Mouse (Mus musculus) mesoderm, embryonic 11.5 days (tissue): ENCODE measurements around the gene Pgpep1.
A peak's percentile ranks its signal among the peaks of the same experiment; 100 is the strongest.

Source experiments
- DNase-seq: peaks from one replicate; pipeline ENCODE4 v3.0.0-alpha.2; 2012; ENCODE audit warnings: low read depth, low spot score

The Pgpep1 gene

GRCm38 (mm10) chr8:70659604-70660272 is 450 bp downstream of the Pgpep1 start:
- DNase-seq = peak; percentile 95

DNA sequence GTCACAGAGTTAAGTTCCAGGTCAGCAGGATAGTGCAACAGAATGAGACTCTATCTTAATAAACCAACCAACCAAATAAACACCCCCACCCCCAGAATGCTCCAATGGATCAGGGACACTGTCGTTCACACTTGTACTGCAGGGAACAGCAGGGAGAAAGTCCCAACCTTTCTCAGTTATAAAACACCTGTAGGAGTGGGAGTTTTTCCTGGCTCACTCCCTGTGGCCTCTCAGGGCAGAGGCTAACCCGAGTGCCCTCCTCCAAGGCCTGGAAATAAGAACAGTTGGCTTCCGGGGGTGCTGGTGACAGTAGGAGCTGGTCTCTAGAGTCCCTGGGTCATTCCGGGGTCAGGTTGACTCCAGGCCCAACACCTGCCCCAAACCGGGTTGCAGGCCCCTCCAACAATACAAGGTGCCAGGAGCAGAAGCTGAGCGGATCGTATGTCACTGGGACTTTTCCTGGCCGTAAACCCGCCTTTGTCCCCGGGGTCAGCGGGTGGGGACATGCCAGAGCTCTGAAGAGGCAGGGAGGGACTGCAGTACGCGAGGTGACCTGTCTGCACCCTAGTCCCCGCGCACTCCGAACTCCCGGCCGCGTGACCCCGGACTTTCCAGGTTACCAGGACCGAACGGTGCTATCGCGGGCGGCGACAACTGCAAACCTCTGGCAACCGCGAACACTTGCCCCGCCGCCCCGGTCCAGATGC is 1.1 kb downstream of the Pgpep1 start:
- no peak for DNase-seq

DNA sequence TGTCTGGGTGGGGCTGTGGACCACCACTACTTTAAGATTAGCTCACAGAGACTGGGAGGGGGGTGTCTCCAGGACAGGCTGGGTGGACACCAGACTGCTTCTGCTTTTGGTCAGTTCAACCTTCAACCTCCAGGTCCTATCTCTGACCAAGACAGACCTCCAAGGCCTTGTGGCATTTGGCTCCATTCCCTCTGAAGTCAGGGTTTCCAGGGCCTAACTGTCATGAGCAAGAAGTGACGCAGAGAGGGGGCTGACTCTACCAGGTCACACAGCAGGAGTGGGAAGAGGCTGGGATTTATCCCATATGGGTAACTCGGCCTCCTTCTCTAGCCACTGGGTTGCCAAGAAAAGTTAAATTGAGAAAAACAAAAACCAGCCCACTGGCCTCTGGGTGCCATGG is 2.4 kb downstream of the Pgpep1 start:
- DNase-seq = no peak

DNA sequence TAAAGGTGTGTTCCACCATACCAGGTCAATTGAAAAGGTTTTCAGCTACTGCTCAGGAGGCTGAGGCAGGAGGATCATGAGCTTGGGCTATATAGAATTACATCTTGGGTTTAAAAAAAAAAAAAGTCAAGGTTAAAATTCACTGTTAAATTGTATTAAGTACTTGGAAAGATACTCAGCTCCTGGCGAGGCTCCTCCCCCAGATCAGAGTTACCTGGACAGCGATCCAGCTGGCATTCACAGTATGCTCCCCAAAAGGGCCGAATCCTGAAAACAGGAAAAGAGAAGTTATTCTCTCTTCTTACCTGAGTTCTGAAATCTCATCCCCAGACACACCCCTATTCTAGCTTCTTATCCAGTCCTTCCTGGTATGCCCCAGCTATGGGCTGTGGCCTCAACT is 3.0 kb downstream of the Pgpep1 start:
- DNase-seq = no peak

DNA sequence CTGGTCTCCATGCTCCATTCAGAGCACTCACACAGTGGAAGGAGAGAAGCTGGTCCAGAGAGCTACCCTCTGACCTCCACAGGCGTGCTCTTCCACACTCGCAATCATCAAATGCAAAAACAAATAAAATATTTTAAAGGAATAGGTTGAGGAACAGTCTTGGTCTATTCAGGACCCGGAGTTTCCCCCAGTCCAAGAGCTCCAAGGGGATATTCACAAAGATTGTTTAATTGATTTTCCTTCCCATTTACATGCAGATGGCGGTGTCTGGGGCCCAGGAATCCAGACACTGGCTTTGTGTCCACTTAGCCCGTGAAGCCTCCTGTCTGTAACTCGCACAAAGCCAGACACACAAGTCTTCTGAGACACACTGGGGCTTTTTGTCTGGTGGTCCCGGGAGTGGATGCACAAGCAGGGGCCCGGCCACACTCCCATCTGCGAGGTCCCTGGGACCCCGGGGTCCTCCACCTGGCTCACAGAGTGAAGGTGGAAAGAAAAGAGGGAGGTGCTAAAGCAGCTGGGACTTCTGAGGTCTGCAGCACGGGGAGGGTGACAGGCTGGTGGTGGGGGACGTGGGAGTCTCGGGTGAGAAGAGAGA is 3.9 kb downstream of the Pgpep1 start:
- peak; percentile 77 for DNase-seq

DNA sequence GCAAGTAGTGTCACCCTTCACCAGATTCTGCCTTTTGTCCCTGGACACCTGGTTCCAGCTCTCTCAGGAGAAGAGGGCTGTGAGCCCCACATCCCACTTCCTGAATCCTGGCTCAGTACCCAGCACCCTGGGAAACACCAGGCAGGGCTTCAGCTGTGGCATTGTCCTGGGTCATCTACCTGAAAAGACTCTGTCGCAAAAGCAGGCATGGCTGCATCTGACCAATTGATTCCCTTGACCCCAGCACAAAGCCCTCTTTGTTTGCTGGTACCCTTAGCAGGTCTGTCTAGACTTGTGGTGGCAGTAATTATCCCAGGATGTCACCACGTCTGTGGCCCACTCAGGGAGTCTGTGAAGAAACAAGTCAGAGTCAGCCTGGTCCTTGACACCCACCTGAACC is 4.7 kb downstream of the Pgpep1 start:
- peak; percentile 69 for DNase-seq

DNA sequence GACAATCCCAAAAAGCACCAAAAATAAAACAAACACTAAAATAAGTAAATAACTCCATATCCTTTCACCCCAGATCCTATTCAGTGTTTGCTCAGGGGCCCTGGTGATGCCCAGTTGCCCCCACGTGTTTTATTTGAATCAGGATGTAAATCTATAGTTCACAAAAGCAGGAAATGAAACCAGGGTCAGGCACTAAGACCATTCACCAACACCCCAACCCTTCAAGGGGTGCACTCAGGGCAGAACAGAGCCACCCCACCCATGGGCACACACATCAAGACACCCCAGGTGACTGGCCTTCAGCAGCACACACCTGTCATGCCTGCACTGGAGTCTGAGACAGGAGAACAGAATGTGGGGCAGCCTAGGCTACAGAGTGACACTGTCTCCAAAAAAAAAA is 6.1 kb downstream of the Pgpep1 start:
- DNase-seq = no peak

GRCm38 (mm10) chr8:70653226-70653625 is 7.0 kb downstream of the Pgpep1 start:
- DNase-seq = no peak

- no peak for DNase-seq
Measured at GRCm38 (mm10) chr8:70650351-70650750, 9.8 kb downstream of the Pgpep1 start.

DNA sequence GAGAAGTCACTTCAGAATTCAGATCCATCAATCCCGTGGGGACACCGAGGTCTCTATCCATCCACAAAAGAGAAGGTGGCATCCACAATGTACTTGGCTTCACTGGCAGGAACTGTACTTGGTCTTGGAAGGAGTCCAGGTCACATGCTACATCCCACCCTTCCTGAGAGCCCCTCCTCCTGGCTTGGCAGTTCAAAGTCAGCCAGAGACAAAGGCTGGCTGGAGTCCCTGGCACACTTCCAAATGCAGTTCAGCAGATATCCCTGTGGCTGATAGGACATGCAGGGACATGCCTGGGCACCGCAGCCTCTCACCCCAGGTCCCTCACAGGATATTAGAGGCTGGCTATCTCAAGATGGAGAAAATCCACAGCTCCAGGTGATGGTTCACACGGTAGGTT is 10.9 kb downstream of the Pgpep1 start:
- DNase-seq = peak; percentile 51

GRCm38 (mm10) chr8:70648921-70649320 is 11.3 kb downstream of the Pgpep1 start:
- DNase-seq = no peak

GRCm38 (mm10) chr8:70648164-70648442 is 12.1 kb downstream of the Pgpep1 start:
- no peak for DNase-seq

DNA sequence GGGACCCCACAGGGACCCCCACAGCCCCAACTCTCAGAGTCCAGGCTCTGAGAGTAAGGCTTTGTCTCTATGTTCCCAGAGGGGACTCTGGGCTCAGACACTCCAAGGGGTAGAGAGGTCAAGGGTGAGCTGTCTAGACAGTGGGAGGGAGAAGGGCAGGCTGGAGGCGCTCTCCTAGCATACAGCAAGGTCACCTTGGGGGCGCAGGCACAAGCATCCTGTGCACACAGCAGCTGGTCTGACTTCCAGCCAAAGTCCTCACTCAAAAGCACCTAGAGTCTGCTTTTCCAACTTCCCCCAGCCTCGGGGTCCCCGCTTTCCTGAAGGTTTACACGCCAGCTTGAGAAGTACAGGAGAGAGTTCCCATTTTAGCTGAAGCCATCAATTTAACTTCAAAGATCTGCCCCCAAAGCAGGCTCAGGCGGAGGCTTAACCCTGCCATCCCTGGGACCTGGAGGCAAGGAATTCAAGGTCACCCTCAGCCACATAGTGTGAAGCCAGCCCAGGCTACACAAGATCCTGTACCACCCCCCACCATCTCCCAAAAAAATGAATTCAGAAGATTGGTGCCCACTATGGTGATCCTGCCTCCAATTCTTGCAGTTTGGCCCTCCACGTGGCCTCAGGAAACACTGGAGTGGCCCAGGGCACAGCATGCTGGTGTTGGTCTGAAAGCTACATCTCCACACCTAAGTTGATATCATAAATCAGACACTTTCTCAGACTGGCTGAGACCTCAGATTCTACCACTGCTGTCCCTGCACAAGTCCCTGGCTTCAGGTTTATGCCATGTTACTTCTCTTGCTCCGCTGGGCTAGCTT is 12.6 kb downstream of the Pgpep1 start:
- peak; percentile 80 for DNase-seq

DNA sequence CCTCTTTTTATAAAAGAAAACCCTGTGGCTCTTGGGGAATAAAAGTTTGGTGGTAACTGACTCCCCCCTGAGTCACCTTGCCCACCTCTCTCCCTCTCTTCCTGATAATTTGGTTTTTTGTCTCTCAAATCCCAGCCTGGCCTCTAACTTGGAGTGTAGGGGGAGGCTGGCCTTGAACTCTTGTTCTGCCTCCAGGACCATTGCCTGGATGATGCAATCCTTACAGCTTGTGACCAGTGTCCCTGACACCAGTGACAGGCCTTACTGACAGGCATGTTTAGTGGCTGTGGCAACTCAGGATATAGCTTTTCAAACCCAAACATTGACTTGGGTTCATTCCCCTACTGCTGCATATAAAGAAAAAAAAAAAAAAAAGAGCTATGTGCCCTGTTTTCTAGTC is 13.4 kb downstream of the Pgpep1 start:
- DNase-seq = no peak

- no peak for DNase-seq
Measured at GRCm38 (mm10) chr8:70646369-70646768, 13.8 kb downstream of the Pgpep1 start.

DNA sequence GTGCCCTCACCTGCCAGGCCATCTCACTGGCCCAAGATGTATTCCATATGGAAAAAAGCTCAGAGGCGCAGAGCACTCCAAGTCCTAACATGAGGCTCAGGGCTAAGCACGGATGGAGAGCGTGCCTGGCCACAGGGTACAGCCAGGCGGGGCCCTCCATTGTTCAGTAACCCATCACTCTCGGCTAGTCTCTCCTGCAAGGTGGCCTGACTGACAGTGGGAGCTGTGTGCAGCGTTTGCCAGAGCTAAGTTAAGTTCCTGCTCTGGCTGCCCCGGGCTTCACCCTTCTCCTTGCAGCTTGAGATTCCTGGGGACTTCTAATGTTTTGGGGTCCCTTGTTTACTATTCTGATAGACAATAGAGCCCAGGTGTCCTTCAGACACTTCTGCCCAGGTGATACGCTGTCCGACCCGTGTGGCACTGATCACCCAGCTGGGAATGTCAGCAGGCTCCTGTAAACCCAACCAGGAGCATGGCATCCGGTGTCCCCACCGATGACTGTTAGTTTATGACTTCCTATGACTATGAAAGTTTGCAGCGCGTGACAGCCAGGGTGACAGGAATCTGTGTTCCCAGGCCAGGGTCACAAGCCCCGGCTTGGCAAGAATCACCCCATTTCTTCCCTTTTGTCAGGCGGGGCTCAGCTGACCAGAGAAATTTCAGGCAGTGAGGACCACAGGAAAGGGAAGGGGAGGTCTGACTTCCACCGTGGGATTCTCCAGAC is 14.5 kb downstream of the Pgpep1 start:
- DNase-seq = no peak

DNA sequence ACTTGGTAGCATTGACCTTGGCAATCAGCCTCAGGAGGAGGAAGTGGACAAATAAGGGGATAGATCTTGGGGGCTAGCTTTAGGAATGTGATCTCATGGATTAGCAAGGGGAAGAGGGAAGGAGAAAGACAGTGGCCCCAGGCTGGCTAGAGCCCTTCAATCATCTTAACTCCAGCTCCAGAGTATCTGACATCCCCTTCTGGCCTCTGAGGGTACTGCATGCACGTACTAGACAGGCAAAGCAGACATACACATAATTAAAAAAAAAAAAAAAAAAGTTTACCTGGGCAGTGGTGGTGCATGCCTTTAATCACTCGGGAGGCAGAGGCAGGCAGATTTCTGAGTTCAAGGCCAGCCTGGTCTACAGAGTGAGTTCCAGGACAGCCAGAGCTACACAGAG is 16.1 kb downstream of the Pgpep1 start:
- no peak for DNase-seq

GRCm38 (mm10) chr8:70643019-70643418 is 17.2 kb downstream of the Pgpep1 start:
- no peak for DNase-seq

DNA sequence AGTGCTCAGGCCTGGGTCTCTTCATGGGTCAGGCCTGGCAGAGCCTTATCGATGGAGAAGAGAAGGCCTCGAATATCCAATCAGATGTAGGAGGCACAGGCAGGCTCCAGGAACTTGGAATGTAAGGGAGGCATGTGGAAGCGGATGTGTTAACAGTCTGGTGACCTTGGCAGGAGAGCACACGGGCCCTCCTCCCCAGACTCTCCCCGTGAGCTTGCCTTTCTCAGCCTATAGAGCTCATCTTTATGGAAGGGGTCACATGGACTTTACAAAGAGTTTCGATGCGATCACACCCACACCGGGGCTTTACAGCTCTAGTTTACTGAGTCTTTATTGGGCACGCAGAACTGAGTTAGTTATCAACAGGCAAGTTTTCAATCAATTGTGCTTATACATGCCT is 21.4 kb downstream of the Pgpep1 start:
- no peak for DNase-seq

DNA sequence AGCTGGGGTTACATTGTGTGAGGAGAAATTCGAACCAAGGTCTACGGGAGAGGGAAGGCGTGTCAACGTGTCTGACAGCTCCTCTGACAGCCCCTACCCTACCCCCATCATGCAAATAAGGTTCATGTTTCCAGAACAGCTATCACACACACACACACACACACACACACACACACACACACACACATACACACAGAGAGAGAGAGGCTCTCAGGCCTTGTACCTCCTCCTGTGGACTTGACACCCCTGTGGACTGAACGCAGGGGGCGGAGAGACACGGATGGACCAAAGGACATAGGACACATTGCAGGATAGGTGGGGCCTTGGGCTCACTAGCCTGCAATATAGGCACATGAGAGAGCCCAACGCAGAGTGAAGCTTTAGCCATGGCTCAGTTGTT is 23.4 kb downstream of the Pgpep1 start:
- DNase-seq = no peak

DNA sequence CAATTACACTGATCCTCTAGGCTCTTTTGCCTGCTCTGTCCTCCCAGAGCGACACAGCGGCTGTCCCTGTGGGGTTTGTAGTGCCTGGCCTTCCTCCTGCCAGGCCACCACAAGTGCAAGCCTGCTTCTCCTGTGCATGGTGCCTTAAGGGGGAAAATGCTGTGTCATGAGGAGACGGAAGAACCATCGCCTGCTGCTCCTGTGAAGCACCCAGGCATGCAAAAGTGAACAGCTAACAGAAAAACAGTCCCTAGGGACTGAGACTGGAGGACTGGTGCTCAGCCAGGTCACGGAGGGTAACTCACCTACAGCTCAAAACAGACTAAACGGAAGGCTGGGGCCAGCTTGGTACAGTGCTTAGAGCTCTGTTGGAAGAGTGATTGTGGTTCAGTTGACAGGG is 24.7 kb downstream of the Pgpep1 start:
- no peak for DNase-seq

GRCm38 (mm10) chr8:70634066-70634465 is 26.1 kb downstream of the Pgpep1 start:
- no peak for DNase-seq
